Mouse (Mus musculus) liver, adult 2 months (tissue): ENCODE data around the gene Nr5a2. TPM values are rescaled to one million over a fixed set of nuclear protein-coding genes. Genes with fewer than 3 reads are reported as not detected.

ENCODE experiments used
- DNase-seq: peaks from one replicate; pipeline ENCODE4 v3.0.0-alpha.2; 2011; ENCODE audit warnings: low read depth, low spot score; ENCODE audit errors: extremely low read depth
- H3K27ac ChIP-seq: fragments of 200-500 bp; replicated peaks from 2 replicates; pipeline ENCODE4 v1.5.1; 2012; ENCODE audit warnings: low read depth, mild to moderate bottlenecking, control low read depth, inconsistent platforms, low read length; ENCODE audit not compliant: insufficient read depth
- H3K27me3 ChIP-seq: fragments of 200-500 bp; 2 replicates; pipeline ENCODE4 v1.6.1; 2012; ENCODE audit warnings: mild to moderate bottlenecking, moderate library complexity, low read length, inconsistent platforms; ENCODE audit not compliant: control insufficient read depth, insufficient read depth
- H3K36me3 ChIP-seq: fragments of 200-500 bp; 2 replicates; pipeline ENCODE4 v1.6.1; 2012; ENCODE audit warnings: low read length, inconsistent platforms; ENCODE audit not compliant: control insufficient read depth, insufficient read depth
- H3K4me1 ChIP-seq: fragments of 200-500 bp; 2 replicates; pipeline ENCODE4 v1.6.1; 2011; ENCODE audit warnings: low read length; ENCODE audit not compliant: control insufficient read depth, insufficient read depth
- H3K4me3 ChIP-seq: fragments of 200-500 bp; 2 replicates; pipeline ENCODE4 v1.5.1; 2011; ENCODE audit warnings: low read depth, mild to moderate bottlenecking, control low read depth, low read length, moderate library complexity; ENCODE audit not compliant: insufficient read depth
- H3K79me2 ChIP-seq: fragments of 200-500 bp; 2 replicates; pipeline ENCODE4 v1.6.1; 2012; ENCODE audit warnings: inconsistent platforms, mild to moderate bottlenecking, low read length, moderate library complexity; ENCODE audit not compliant: control insufficient read depth, insufficient read depth
- H3K9ac ChIP-seq: fragments of 200-500 bp; 2 replicates; pipeline ENCODE4 v1.6.1; 2012; ENCODE audit warnings: low read depth, mild to moderate bottlenecking, control low read depth, inconsistent platforms, low read length
- CTCF ChIP-seq: fragments of 200-500 bp; IDR thresholded peaks from 2 replicates; pipeline ENCODE4 v1.5.1; 2011; ENCODE audit warnings: low read depth, low read length, control low read depth
- POLR2A ChIP-seq: fragments of 200-500 bp; IDR thresholded peaks from 2 replicates; pipeline ENCODE4 v1.6.1; 2011; ENCODE audit warnings: low read length, control low read depth; ENCODE audit not compliant: insufficient read depth; ENCODE audit errors: extremely low read depth
- WGBS: fragments of 180-500 bp; shearing (Covaris S2); methylation state at CpG from one replicate; pipeline ENCODE4 v1.1.7; 2018; 5-methylcytosine and 5-hydroxymethylcytosine counted together
- polyA plus RNA-seq: library from polyadenylated mRNA; depleted of rRNA; stranded (reverse); fragments of >200 nt; gene quantifications from 2 replicates; pipeline ENCODE4 v1.2.3, GENCODE M21; 2012; rRNA removed
- total RNA-seq: library from RNA; depleted of rRNA; stranded (reverse); fragments of >200 nt; gene quantifications from 2 replicates; pipeline ENCODE4 v1.2.3, GENCODE M21; 2014; rRNA removed

Gene Nr5a2
- total RNA-seq (37.7 and 41.5 TPM in 2 replicates), polyA plus RNA-seq (21.4 and 24.0 TPM in 2 replicates)

DNA sequence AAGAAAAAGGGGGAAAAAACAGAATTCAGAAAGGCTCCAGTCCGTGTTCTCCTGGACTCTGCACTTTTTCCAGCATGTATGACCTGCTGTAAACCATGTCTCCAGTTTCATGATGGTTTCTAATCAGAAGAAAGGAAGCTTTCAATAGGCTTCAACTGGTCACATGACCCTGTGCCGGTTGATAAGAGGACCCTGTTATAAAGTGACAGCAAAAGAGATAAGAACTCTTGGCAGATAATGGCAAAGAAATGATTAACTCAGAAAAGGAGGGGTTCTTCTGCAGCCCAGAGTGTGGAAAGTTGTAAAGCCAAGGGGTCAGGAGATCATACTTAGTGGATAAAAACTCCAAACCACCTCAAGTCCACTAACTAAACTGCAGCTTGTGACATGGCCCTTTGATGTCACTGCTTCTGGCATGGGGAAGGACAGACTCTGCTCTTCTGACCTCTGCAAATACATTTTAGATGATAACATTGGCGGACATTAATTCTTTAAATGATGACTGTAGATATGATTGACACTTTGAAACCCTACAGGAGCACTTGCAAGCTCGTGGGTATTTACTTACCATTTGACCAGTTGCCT is at the start of gene Nr5a2:
Gene Nr5a2 (minus strand): TSS at position 21 of the 585 bp plus-strand sequence.
- Histone ChIP-seq H3K9ac (peak within 1 kb of the TSS; percentile 89), H3K4me1 (peaks cover 13% of the 10 kb centered on the region), H3K79me2 (peaks cover 3% of the 10 kb centered on the region; the same call in 1 of the 2 replicates), H3K27ac (peak within 1 kb of the TSS; percentile 99), H3K4me3 (peak within 1 kb of the TSS; percentile 67), H3K36me3 (no peaks in the 10 kb centered on the region), H3K27me3 (no peaks in the 10 kb centered on the region)
- WGBS = 12% methylated on average over 4 of the region's 4 CpGs
- TF ChIP-seq CTCF (no peak), POLR2A (no peak)
- DNase-seq = peak; percentile 100

DNA sequence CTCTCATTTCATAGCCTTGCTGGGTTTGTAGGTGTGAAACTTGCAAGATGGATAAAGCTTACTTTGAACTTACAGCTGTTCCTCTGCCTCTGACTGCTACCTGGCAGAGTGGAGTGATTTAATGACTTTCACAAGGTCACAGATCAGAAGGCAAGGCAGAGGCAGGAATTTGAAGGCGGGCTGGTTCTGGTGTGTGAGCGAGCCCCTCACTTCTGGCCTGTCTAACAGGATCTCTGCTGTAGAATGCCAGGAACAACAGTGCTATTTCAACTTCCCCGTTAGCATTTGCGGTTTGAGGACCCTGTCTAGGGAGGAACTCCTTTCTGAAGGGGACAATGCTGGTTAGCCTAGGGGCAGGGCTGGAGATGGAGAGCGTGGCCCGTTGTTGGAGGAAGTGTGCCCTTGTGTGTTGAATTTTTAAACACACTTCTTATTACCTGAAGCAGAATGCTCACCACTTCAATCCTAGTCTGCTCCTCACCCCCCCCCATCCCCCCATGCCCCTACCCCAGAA is 48.5 kb upstream of the Nr5a2 start:
- TF ChIP-seq CTCF (no peak), POLR2A (no peak)
- WGBS = 81% methylated on average over 6 of the region's 6 CpGs
- Histone ChIP-seq H3K27ac (no peak overlapping the region), H3K79me2 (no peaks in the 10 kb centered on the region), H3K4me1 (peaks cover 4% of the 10 kb centered on the region), H3K27me3 (no peaks in the 10 kb centered on the region), H3K9ac (no peak overlapping the region), H3K4me3 (no peak overlapping the region), H3K36me3 (no peaks in the 10 kb centered on the region)
- DNase-seq = no peak

GRCm38 (mm10) chr1:137003816-137004215 is 43.6 kb upstream of the Nr5a2 start:
- H3K4me1 ChIP-seq = no peaks in the 10 kb centered on the region
- H3K4me3 ChIP-seq = no peak overlapping the region
- peak; percentile 5; the same call in 1 of the 2 replicates for TF ChIP-seq CTCF
- TF ChIP-seq POLR2A = no peak
- 93% methylated on average over 1 of the region's 1 CpGs for WGBS
- H3K79me2 ChIP-seq = no peaks in the 10 kb centered on the region
- no peaks in the 10 kb centered on the region for H3K36me3 ChIP-seq
- H3K27me3 ChIP-seq = no peaks in the 10 kb centered on the region
- DNase-seq = no peak
- H3K9ac ChIP-seq = no peak overlapping the region
- H3K27ac ChIP-seq = no peak overlapping the region

DNA sequence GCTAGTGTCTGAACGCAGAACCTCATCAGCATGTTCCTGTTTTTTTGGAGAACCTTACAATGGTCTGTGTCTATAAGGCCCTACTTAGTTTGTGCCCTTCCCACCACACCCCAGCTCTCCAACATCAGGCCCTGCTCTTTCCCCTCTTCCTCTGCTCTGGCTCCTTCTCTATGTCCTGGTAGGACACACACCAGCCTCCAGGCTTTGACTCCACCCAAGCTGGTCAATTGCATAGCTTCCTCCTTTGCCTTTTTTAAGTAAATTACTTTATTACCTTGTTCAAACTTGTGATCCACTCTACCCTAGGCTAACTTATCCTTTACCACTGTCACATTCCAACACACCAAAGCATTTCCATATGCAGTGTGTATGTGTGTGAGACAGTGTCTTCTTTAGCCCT is 42.9 kb upstream of the Nr5a2 start:
- Histone ChIP-seq H3K27me3 (no peaks in the 10 kb centered on the region), H3K4me3 (no peak overlapping the region), H3K27ac (no peak overlapping the region), H3K36me3 (no peaks in the 10 kb centered on the region), H3K79me2 (no peaks in the 10 kb centered on the region), H3K9ac (no peak overlapping the region), H3K4me1 (no peaks in the 10 kb centered on the region)
- DNase-seq = no peak
- TF ChIP-seq POLR2A (no peak), CTCF (no peak)
- 89% methylated on average over 1 of the region's 1 CpGs for WGBS

- Histone ChIP-seq H3K4me3 (no peak overlapping the region), H3K4me1 (no peaks in the 10 kb centered on the region), H3K27me3 (no peaks in the 10 kb centered on the region), H3K27ac (no peak overlapping the region), H3K36me3 (no peaks in the 10 kb centered on the region), H3K9ac (no peak overlapping the region), H3K79me2 (no peaks in the 10 kb centered on the region)
- TF ChIP-seq CTCF (no peak), POLR2A (no peak)
- WGBS = 80% methylated on average over 8 of the region's 8 CpGs
- no peak for DNase-seq
Observed at GRCm38 (mm10) chr1:136991762-136992352, 31.6 kb upstream of the Nr5a2 start.
